Mouse (Mus musculus) embryo, embryonic 11.5 days (tissue): ENCODE measurements around the gene Skp2.

ENCODE experiments used
- DNase-seq: peaks from one replicate; pipeline ENCODE4 v3.0.0-alpha.2; 2012; ENCODE audit warnings: low read depth, low spot score

Skp2 gene

GRCm38 (mm10) chr15:9075608-9076200 lies 79.5 kb downstream of the Skp2 start:
- DNase-seq: no peak

- DNase-seq: no peak
Observed at GRCm38 (mm10) chr15:9074671-9075070, 80.6 kb downstream of the Skp2 start.

GRCm38 (mm10) chr15:9074139-9074538 lies 81.1 kb downstream of the Skp2 start:
- DNase-seq: no peak

- DNase-seq: no peak
Observed at GRCm38 (mm10) chr15:9073684-9074083, 81.5 kb downstream of the Skp2 start.

GRCm38 (mm10) chr15:9073067-9073608 lies 82.1 kb downstream of the Skp2 start:
- no peak for DNase-seq

GRCm38 (mm10) chr15:9072630-9073029 lies 82.6 kb downstream of the Skp2 start:
- DNase-seq: no peak

- peak; percentile 35 for DNase-seq
Observed at GRCm38 (mm10) chr15:9071556-9072544, 83.4 kb downstream of the Skp2 start.

GRCm38 (mm10) chr15:9070912-9071555 lies 84.2 kb downstream of the Skp2 start, which contains the start of gene Nadk2:
Gene Nadk2 (plus strand): TSS chr15:9071260.
- DNase-seq: peak; percentile 97

GRCm38 (mm10) chr15:9070353-9070752 lies 84.9 kb downstream of the Skp2 start:
- DNase-seq: no peak

GRCm38 (mm10) chr15:9068881-9069280 lies 86.3 kb downstream of the Skp2 start:
- no peak for DNase-seq
